Mouse (Mus musculus) erythroblast, embryonic 14.5 days (primary cell): ENCODE measurements around the gene Plekhh2.

Experiments
- GATA1 ChIP-seq: IDR thresholded peaks from 2 replicates; pipeline ENCODE4 v1.6.1; 2012; ENCODE audit warnings: low read length, inconsistent platforms, mixed read lengths
- TAL1 ChIP-seq: IDR thresholded peaks from 3 replicates; pipeline ENCODE4 v1.6.1; 2012; ENCODE audit warnings: low read length, inconsistent platforms, mixed read lengths

GRCm38 (mm10) chr17:84645894-84646293, 134.2 kb downstream of the Plekhh2 start:
- TF ChIP-seq GATA1 (no peak), TAL1 (no peak)
